26 mouse cellular contexts compared by ENCODE assay signal in genomic region chr13:85720314-85720713, GRCm38 (mm10).
"Had no signal": no experiment of that assay in that cellular context is flagged by ENCODE, and none has a peak within 500 bp of the region (broad histone marks: within the 10 kb centered on the region; RNA-seq: fewer than 3 reads in every experiment).

No protein-coding gene starts in this region.

- H3K9me3 ChIP-seq: embryonic facial prominence, embryonic 10.5 days; embryonic facial prominence, embryonic 12.5 days; embryonic facial prominence, embryonic 13.5 days; embryonic facial prominence, embryonic 15.5 days; forebrain, embryonic 10.5 days; forebrain, embryonic 12.5 days; forebrain, embryonic 13.5 days; forebrain, embryonic 15.5 days; heart, embryonic 10.5 days had no signal

- H3K4me3 ChIP-seq: embryonic facial prominence, embryonic 10.5 days; embryonic facial prominence, embryonic 12.5 days; embryonic facial prominence, embryonic 13.5 days; embryonic facial prominence, embryonic 15.5 days; erythroblast, embryonic 14.5 days; forebrain, embryonic 10.5 days; forebrain, embryonic 12.5 days; forebrain, embryonic 13.5 days; forebrain, embryonic 15.5 days; gastrocnemius, adult 2 months; heart, adult 2 months; heart, embryonic 10.5 days had no signal

- DNase-seq: cerebellum, adult 9-10 months; cerebellum, adult 9-11 months; cerebellum, postnatal 10 days; cerebellum, postnatal 14 days; cerebellum, postnatal 25 days; cerebellum, postnatal 36 days; embryo, embryonic 11 days; forebrain, postnatal 0 days; gastrocnemius, adult 2 months; gastrocnemius, postnatal 10 days; gastrocnemius, postnatal 14 days; gastrocnemius, postnatal 25 days; gastrocnemius, postnatal 36 days; heart, adult 11 months; heart, adult 18-20 months; heart, adult 2 months had no signal

- H3K9ac ChIP-seq: embryonic facial prominence, embryonic 12.5 days; embryonic facial prominence, embryonic 13.5 days; embryonic facial prominence, embryonic 15.5 days; forebrain, embryonic 12.5 days; forebrain, embryonic 13.5 days; forebrain, embryonic 15.5 days; forebrain, postnatal 0 days had no signal

- H3K27me3 ChIP-seq: embryonic facial prominence, embryonic 12.5 days; embryonic facial prominence, embryonic 13.5 days; embryonic facial prominence, embryonic 15.5 days; forebrain, embryonic 12.5 days; forebrain, embryonic 13.5 days; forebrain, embryonic 15.5 days had no signal

- H3K27ac ChIP-seq: embryonic facial prominence, embryonic 10.5 days; embryonic facial prominence, embryonic 12.5 days; embryonic facial prominence, embryonic 13.5 days; embryonic facial prominence, embryonic 15.5 days; forebrain, embryonic 10.5 days; forebrain, embryonic 12.5 days; forebrain, embryonic 13.5 days; forebrain, embryonic 15.5 days; gastrocnemius, adult 2 months; heart, adult 2 months; heart, embryonic 10.5 days had no signal

- H3K36me3 ChIP-seq: embryonic facial prominence, embryonic 10.5 days; embryonic facial prominence, embryonic 12.5 days; embryonic facial prominence, embryonic 13.5 days; embryonic facial prominence, embryonic 15.5 days; forebrain, embryonic 10.5 days; forebrain, embryonic 12.5 days; forebrain, embryonic 15.5 days; heart, embryonic 10.5 days had no signal

- H3K4me2 ChIP-seq: embryonic facial prominence, embryonic 12.5 days; embryonic facial prominence, embryonic 13.5 days; embryonic facial prominence, embryonic 15.5 days; forebrain, embryonic 12.5 days; forebrain, embryonic 13.5 days; forebrain, embryonic 15.5 days had no signal

- H3K4me1 ChIP-seq: embryonic facial prominence, embryonic 10.5 days; embryonic facial prominence, embryonic 12.5 days; embryonic facial prominence, embryonic 13.5 days; embryonic facial prominence, embryonic 15.5 days; forebrain, embryonic 10.5 days; forebrain, embryonic 12.5 days; forebrain, embryonic 13.5 days; forebrain, embryonic 15.5 days; heart, embryonic 10.5 days had no signal
